Comparison of ENCODE assay signal across 8 mouse cellular contexts in the genomic region with DNA sequence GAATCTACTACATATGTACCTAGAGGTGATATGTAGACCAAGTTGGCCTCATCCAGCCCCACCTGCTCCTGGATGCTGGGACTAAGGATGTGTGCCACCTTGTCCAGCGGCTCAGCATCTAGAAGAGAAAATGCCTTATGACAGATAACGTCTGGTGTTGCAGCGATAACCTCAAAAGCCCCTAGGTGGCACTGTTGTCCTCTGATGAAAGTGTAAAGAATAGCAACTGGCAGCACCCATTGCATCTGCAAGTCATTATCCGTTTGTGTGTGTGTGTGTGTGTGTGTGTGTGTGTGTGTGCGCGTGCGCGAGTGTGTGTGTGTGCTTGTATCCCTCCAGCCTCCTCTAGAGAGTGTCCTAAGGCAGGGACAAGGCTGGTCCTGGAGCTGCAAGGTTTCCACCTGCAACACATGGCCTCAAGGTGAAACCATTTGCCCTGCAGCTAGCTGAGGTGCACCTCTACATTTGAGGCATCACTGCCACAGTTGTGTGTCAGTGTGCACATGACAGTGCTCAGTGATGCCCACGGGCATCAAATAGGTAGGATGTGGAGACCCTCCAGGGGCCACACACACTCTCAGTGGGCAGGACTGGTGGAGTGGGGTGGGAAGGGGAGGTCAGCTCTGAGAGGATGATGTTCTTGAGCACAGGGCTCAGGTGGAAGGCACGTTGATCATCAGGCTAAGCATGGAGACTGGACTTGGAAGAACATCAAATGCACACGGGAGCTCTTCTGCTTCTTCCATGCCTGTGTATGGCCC. TPM values are rescaled to one million over a fixed set of nuclear protein-coding genes. Genes with fewer than 3 reads are reported as not detected.
DNase-seq lines count a peak whose midpoint lies in the region; ATAC-seq and TF ChIP-seq lines count a peak whose summit lies in the region.

No protein-coding gene starts in this region.

- TF ChIP-seq EP300 in ES-Bruce4 (IDR thresholded peaks at IDR 0.05; ENCODE audit: insufficient read depth, low read depth, low read length) = no peak

- TF ChIP-seq POLR2A in ES-Bruce4 (IDR thresholded peaks at IDR 0.05; ENCODE audit: insufficient read depth, low read length) = no peak

- WGBS in forebrain, embryonic 13.5 days = 31% methylated on average over 11 of the region's 11 CpGs
- 19% methylated on average over 11 of the region's 11 CpGs for WGBS in large intestine, adult 2 months
- WGBS in liver, embryonic 16.5 days (ENCODE audit: insufficient replicate concordance) = 15% methylated on average over 11 of the region's 11 CpGs
- WGBS in neural tube, embryonic 14.5 days = 32% methylated on average over 11 of the region's 11 CpGs

- H3K4me1 ChIP-seq in ES-Bruce4 (ENCODE audit: control insufficient read depth, insufficient read depth, low read length) = no peaks in the 10 kb centered on the region
- peaks cover 4% of the 10 kb centered on the region; the same call in 1 of the 2 replicates for H3K4me1 ChIP-seq in forebrain, embryonic 13.5 days
- H3K4me1 ChIP-seq in liver, embryonic 16.5 days (ENCODE audit: control insufficient read depth, low read depth, low read length) = no peaks in the 10 kb centered on the region; the same call in 1 of the 2 replicates
- H3K4me1 ChIP-seq in neural tube, embryonic 14.5 days (ENCODE audit: control insufficient read depth, insufficient read depth, low read length) = no peaks in the 10 kb centered on the region

- no peak overlapping the region for H3K9ac ChIP-seq in ES-Bruce4 (ENCODE audit: low read depth, poor library complexity, severe bottlenecking)
- H3K9ac ChIP-seq in forebrain, embryonic 13.5 days = no peak overlapping the region
- H3K9ac ChIP-seq in liver, embryonic 16.5 days (ENCODE audit: low read depth, low read length) = no peak overlapping the region
- no peak overlapping the region for H3K9ac ChIP-seq in neural tube, embryonic 14.5 days (replicated peaks; ENCODE audit: low read depth, low read length)

- TF ChIP-seq CTCF in ES-Bruce4 (IDR thresholded peaks at IDR 0.05; ENCODE audit: low read depth, low read length) = peak; percentile 38

- no peak overlapping the region for H3K4me2 ChIP-seq in forebrain, embryonic 13.5 days
- no peak overlapping the region for H3K4me2 ChIP-seq in liver, embryonic 16.5 days (ENCODE audit: low read depth, low read length)
- no peak overlapping the region for H3K4me2 ChIP-seq in neural tube, embryonic 14.5 days (ENCODE audit: low read depth, low read length)

- H3K36me3 ChIP-seq in ES-Bruce4 (ENCODE audit: control insufficient read depth, insufficient read depth, low read length, poor library complexity, severe bottlenecking) = no peaks in the 10 kb centered on the region
- H3K36me3 ChIP-seq in forebrain, embryonic 13.5 days (ENCODE audit: poor library complexity, severe bottlenecking) = peaks cover 17% of the 10 kb centered on the region
- no peaks in the 10 kb centered on the region for H3K36me3 ChIP-seq in liver, embryonic 16.5 days (ENCODE audit: control insufficient read depth, insufficient read depth)
- no peaks in the 10 kb centered on the region; the same call in 1 of the 2 replicates for H3K36me3 ChIP-seq in neural tube, embryonic 14.5 days (ENCODE audit: control insufficient read depth, insufficient read depth, low read length)

- no peaks in the 10 kb centered on the region for H3K9me3 ChIP-seq in ES-Bruce4 (replicated peaks; ENCODE audit: control insufficient read depth, insufficient read depth, low read length, poor library complexity, severe bottlenecking)
- H3K9me3 ChIP-seq in forebrain, embryonic 13.5 days (replicated peaks) = no peaks in the 10 kb centered on the region
- no peaks in the 10 kb centered on the region for H3K9me3 ChIP-seq in liver, embryonic 16.5 days (replicated peaks; ENCODE audit: control insufficient read depth, low read length)
- no peaks in the 10 kb centered on the region for H3K9me3 ChIP-seq in neural tube, embryonic 14.5 days (ENCODE audit: control insufficient read depth, low read length)

- H3K27me3 ChIP-seq in ES-Bruce4 (ENCODE audit: control insufficient read depth, insufficient read depth, low read length, poor library complexity, severe bottlenecking) = no peaks in the 10 kb centered on the region
- H3K27me3 ChIP-seq in forebrain, embryonic 13.5 days = no peaks in the 10 kb centered on the region
- no peaks in the 10 kb centered on the region for H3K27me3 ChIP-seq in liver, embryonic 16.5 days (ENCODE audit: control insufficient read depth, insufficient read depth, low read depth, low read length)
- H3K27me3 ChIP-seq in neural tube, embryonic 14.5 days (ENCODE audit: control insufficient read depth, insufficient read depth, low read length) = no peaks in the 10 kb centered on the region

- H3K4me3 ChIP-seq in ES-Bruce4 (ENCODE audit: low read depth, low read length) = no peak overlapping the region
- H3K4me3 ChIP-seq in forebrain, embryonic 13.5 days = no peak overlapping the region
- no peak overlapping the region for H3K4me3 ChIP-seq in liver, embryonic 16.5 days (ENCODE audit: low read depth, low read length)
- no peak overlapping the region for H3K4me3 ChIP-seq in neural tube, embryonic 14.5 days (ENCODE audit: low read depth, low read length)

- no peak overlapping the region for H3K27ac ChIP-seq in ES-Bruce4 (ENCODE audit: insufficient read depth, low read length)
- H3K27ac ChIP-seq in forebrain, embryonic 13.5 days = no peak overlapping the region
- H3K27ac ChIP-seq in liver, embryonic 16.5 days (ENCODE audit: low read length) = no peak overlapping the region
- no peak overlapping the region for H3K27ac ChIP-seq in neural tube, embryonic 14.5 days (ENCODE audit: low read depth, low read length)

- peak; percentile 67 to 80 for DNase-seq in heart, postnatal 14 days
- peak; percentile 66 for DNase-seq in large intestine, adult 2 months (ENCODE audit: low read depth, low spot score)
- peak; percentile 80 for DNase-seq in testis, postnatal 10 days (ENCODE audit: low spot score)

- intact Hi-C loops in heart, postnatal 14 days (cut with DNase I) = loop anchor here (5.0 to 10.0 kb wide), 4 partner anchors 86 to 336 kb away; a partner anchor contains a TSS

- ATAC-seq in cerebellum, adult (ENCODE audit: insufficient number of reproducible peaks, low FRiP score, low TSS enrichment) = peak; percentile 58; the same call in 1 of the 2 replicates
- peak; percentile 90 for ATAC-seq in forebrain, embryonic 13.5 days
- peak; percentile 32 for ATAC-seq in liver, embryonic 16.5 days (ENCODE audit: low read depth)
- ATAC-seq in neural tube, embryonic 14.5 days (ENCODE audit: low read depth) = peak; percentile 74

RNA-seq across cellular contexts. Expression of a gene that starts 27.5 kb away (rescaled TPM):
- 6.2 and 7.0 TPM in 2 replicates for polyA plus RNA-seq in ES-Bruce4 (2011; ENCODE audit: insufficient read depth, insufficient read length, low read depth, missing spikeins)
- polyA plus RNA-seq in forebrain, embryonic 13.5 days (2015; fragmentation: Nextera tagmentation; extraction: Ambion mirVana) = 8.2 and 9.6 TPM in 2 replicates
- 10 to 100 TPM; 13.3 to 13.4 TPM for total RNA-seq in heart, postnatal 14 days (2021)
- 13.2 and 19.1 TPM in 2 replicates for polyA plus RNA-seq in large intestine, adult 2 months (2012; rRNA removed)
- 2.1 and 2.5 TPM in 2 replicates for polyA plus RNA-seq in liver, embryonic 16.5 days (2015; fragmentation: Nextera tagmentation; extraction: Ambion mirVana)
- polyA plus RNA-seq in neural tube, embryonic 14.5 days (2014; fragmentation: Nextera tagmentation; extraction: Ambion mirVana) = 24.1 and 24.3 TPM in 2 replicates

RNA-seq across cellular contexts. Expression of a gene that starts 27.7 kb away (rescaled TPM):
- 1.2 TPM in 2 replicates for polyA plus RNA-seq in ES-Bruce4 (2011; ENCODE audit: insufficient read depth, insufficient read length, low read depth, missing spikeins)
- polyA plus RNA-seq in forebrain, embryonic 13.5 days (2015; fragmentation: Nextera tagmentation; extraction: Ambion mirVana) = 1.7 and 3.0 TPM in 2 replicates
- total RNA-seq in heart, postnatal 14 days (2021) = under 1 TPM; 0.24 to 0.31 TPM
- 0.69 and 0.78 TPM in 2 replicates for polyA plus RNA-seq in large intestine, adult 2 months (2012; rRNA removed)
- polyA plus RNA-seq in liver, embryonic 16.5 days (2015; fragmentation: Nextera tagmentation; extraction: Ambion mirVana) = 0.18 and 0.21 TPM in 2 replicates
- polyA plus RNA-seq in neural tube, embryonic 14.5 days (2014; fragmentation: Nextera tagmentation; extraction: Ambion mirVana) = 3.5 and 3.7 TPM in 2 replicates

RNA-seq across cellular contexts. Expression of a gene that starts 29.5 kb away (rescaled TPM):
- not detected in 2 replicates for polyA plus RNA-seq in ES-Bruce4 (2011; ENCODE audit: insufficient read depth, insufficient read length, low read depth, missing spikeins)
- polyA plus RNA-seq in forebrain, embryonic 13.5 days (2015; fragmentation: Nextera tagmentation; extraction: Ambion mirVana) = 0.22 and 0.96 TPM in 2 replicates
- total RNA-seq in heart, postnatal 14 days (2021) = 1 to 10 TPM in 1 of 2 experiments, under 1 TPM in 1; 0.69 to 1.5 TPM
- not detected in 2 replicates for polyA plus RNA-seq in large intestine, adult 2 months (2012; rRNA removed)
- 551 and 721 TPM in 2 replicates for polyA plus RNA-seq in liver, embryonic 16.5 days (2015; fragmentation: Nextera tagmentation; extraction: Ambion mirVana)
- 0.23 and 1.6 TPM in 2 replicates for polyA plus RNA-seq in neural tube, embryonic 14.5 days (2014; fragmentation: Nextera tagmentation; extraction: Ambion mirVana)

RNA-seq across cellular contexts. Expression of a gene that starts 41.0 kb away (rescaled TPM):
- 38.9 and 41.7 TPM in 2 replicates for polyA plus RNA-seq in ES-Bruce4 (2011; ENCODE audit: insufficient read depth, insufficient read length, low read depth, missing spikeins)
- polyA plus RNA-seq in forebrain, embryonic 13.5 days (2015; fragmentation: Nextera tagmentation; extraction: Ambion mirVana) = 18.7 and 20.1 TPM in 2 replicates
- total RNA-seq in heart, postnatal 14 days (2021) = 10 to 100 TPM; 15.4 to 17.6 TPM
- polyA plus RNA-seq in large intestine, adult 2 months (2012; rRNA removed) = 14.7 and 16.8 TPM in 2 replicates
- polyA plus RNA-seq in liver, embryonic 16.5 days (2015; fragmentation: Nextera tagmentation; extraction: Ambion mirVana) = 3.7 and 4.2 TPM in 2 replicates
- polyA plus RNA-seq in neural tube, embryonic 14.5 days (2014; fragmentation: Nextera tagmentation; extraction: Ambion mirVana) = 25.3 TPM in 2 replicates

Comparison
In these comparisons a context has a peak if more than half of its experiments do, and no peak if none do; other contexts are left out.
1. ATAC-seq: peak in every context shown above with its lines; median percentile 90 in forebrain, embryonic 13.5 days; 74 in neural tube, embryonic 14.5 days; 58 in cerebellum, adult; 32 in liver, embryonic 16.5 days.
2. RNA of a gene that starts 29.5 kb away (polyA plus RNA-seq): 551 to 721 TPM in liver, embryonic 16.5 days; 0.23 to 1.6 TPM in neural tube, embryonic 14.5 days, 0.22 to 0.96 TPM in forebrain, embryonic 13.5 days, not detected in ES-Bruce4 and not detected in large intestine, adult 2 months; every median in the first group is over 100 times any median in the second.
3. Peak in every context shown above with its lines, with median percentiles within 50 percentile points of each other: DNase-seq.